In the genomic region with DNA sequence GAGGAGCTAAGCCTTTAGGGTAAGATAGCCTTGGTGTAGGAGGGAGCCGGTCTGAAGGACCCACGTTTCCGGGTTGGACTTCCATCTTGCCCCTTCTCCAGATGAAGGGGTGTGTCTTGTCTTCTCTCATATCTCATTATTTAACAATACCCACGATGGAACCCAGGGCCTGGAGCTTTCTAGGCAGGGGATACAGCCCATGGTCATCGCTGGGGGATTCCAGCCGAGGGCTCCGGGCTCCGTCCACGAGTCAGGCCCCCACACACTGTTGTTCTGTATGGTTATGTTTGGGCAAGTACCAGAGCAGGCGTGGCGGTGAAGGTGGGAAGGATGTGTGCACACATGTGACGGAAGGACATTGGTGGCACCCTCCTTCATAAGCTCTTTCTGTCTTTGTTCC, we compare ENCODE assay signal across 11 mouse cellular contexts. TPM values are rescaled to one million over a fixed set of nuclear protein-coding genes. Genes with fewer than 3 reads are reported as not detected.
DNase-seq lines count a peak whose midpoint lies in the region; ATAC-seq lines count a peak whose summit lies in the region.
"Had no signal": no experiment of that assay in that cellular context is flagged by ENCODE, and none has a peak within 500 bp of the region (broad histone marks: within the 10 kb centered on the region; RNA-seq: fewer than 3 reads in every experiment).

No protein-coding gene starts in this region.

- no peak overlapping the region for H3K4me2 ChIP-seq in heart, embryonic 13.5 days
- H3K4me2 ChIP-seq in embryonic facial prominence, embryonic 12.5 days (replicated peaks): no peak overlapping the region
- no peak overlapping the region for H3K4me2 ChIP-seq in intestine, embryonic 16.5 days (ENCODE audit: low read depth, low read length)

- peak overlapping the region; percentile 59; the same call in 1 of the 2 replicates for H3K9ac ChIP-seq in heart, embryonic 13.5 days
- H3K9ac ChIP-seq in embryonic facial prominence, embryonic 12.5 days: peak overlapping the region; percentile 22; the same call in 1 of the 2 replicates
- no peak overlapping the region for H3K9ac ChIP-seq in intestine, embryonic 16.5 days (ENCODE audit: low read depth, low read length)
- H3K9ac ChIP-seq: hindbrain, embryonic 14.5 days; liver, embryonic 15.5 days had no signal

- H3K27ac ChIP-seq in heart, embryonic 13.5 days (replicated peaks): 0 out of 2 replicates have a peak overlapping the region, but pooled peaks have one; percentile 24
- 0 out of 2 replicates have a peak overlapping the region, but pooled peaks have one; percentile 4 for H3K27ac ChIP-seq in embryonic facial prominence, embryonic 12.5 days
- 0 out of 2 replicates have a peak overlapping the region, but pooled peaks have one; percentile 33 for H3K27ac ChIP-seq in intestine, embryonic 16.5 days (ENCODE audit: low read length)
- H3K27ac ChIP-seq: hindbrain, embryonic 14.5 days; liver, embryonic 15.5 days had no signal

- H3K4me3 ChIP-seq in heart, embryonic 13.5 days: 0 out of 2 replicates have a peak overlapping the region, but pooled peaks have one; percentile 4
- no peak overlapping the region for H3K4me3 ChIP-seq in embryonic facial prominence, embryonic 12.5 days
- no peak overlapping the region for H3K4me3 ChIP-seq in intestine, embryonic 16.5 days (ENCODE audit: low read length)
- H3K4me3 ChIP-seq: liver, embryonic 15.5 days had no signal

- peaks cover 75% of the 10 kb centered on the region for H3K4me1 ChIP-seq in heart, embryonic 13.5 days
- H3K4me1 ChIP-seq in embryonic facial prominence, embryonic 12.5 days: peaks cover 20% of the 10 kb centered on the region
- peaks cover 63% of the 10 kb centered on the region for H3K4me1 ChIP-seq in intestine, embryonic 16.5 days (ENCODE audit: control insufficient read depth, insufficient read depth, low read length)

- peaks cover 9% of the 10 kb centered on the region; the same call in 1 of the 2 replicates for H3K27me3 ChIP-seq in heart, embryonic 13.5 days (replicated peaks)
- no peaks in the 10 kb centered on the region for H3K27me3 ChIP-seq in embryonic facial prominence, embryonic 12.5 days
- H3K27me3 ChIP-seq in intestine, embryonic 16.5 days (replicated peaks; ENCODE audit: control insufficient read depth, insufficient read depth, low read length): no peaks in the 10 kb centered on the region
- H3K27me3 ChIP-seq: Patski had no signal

- DNase-seq in heart, adult 9 months (ENCODE audit: low spot score in 2 of 2): no peak
- DNase-seq in lung, postnatal 10 days: peak; percentile 7
- DNase-seq in lung, postnatal 36 days: no peak
- no peak for DNase-seq in adipocyte (ENCODE audit: low spot score)
- DNase-seq: right cerebral cortex, adult 18-20 months had no signal

- ATAC-seq in heart, embryonic 13.5 days (ENCODE audit: extremely low read depth, insufficient number of reproducible peaks, low FRiP score, low TSS enrichment): no peak
- ATAC-seq in embryonic facial prominence, embryonic 12.5 days (ENCODE audit: insufficient number of reproducible peaks, insufficient read depth, low FRiP score, low TSS enrichment): no peak
- no peak for ATAC-seq in intestine, embryonic 16.5 days
- ATAC-seq: Patski had no signal

- WGBS in heart, embryonic 13.5 days: 89% methylated on average over 12 of the region's 12 CpGs
- WGBS in embryonic facial prominence, embryonic 12.5 days: 90% methylated on average over 12 of the region's 12 CpGs
- 91% methylated on average over 12 of the region's 12 CpGs for WGBS in intestine, embryonic 16.5 days

- H3K9me3 ChIP-seq in heart, embryonic 13.5 days: no peaks in the 10 kb centered on the region
- H3K9me3 ChIP-seq in embryonic facial prominence, embryonic 12.5 days: no peaks in the 10 kb centered on the region
- no peaks in the 10 kb centered on the region for H3K9me3 ChIP-seq in intestine, embryonic 16.5 days (ENCODE audit: control insufficient read depth, low read length)
- H3K9me3 ChIP-seq: liver, embryonic 15.5 days had no signal

- H3K36me3 ChIP-seq in heart, embryonic 13.5 days: peaks cover 38% of the 10 kb centered on the region
- H3K36me3 ChIP-seq in embryonic facial prominence, embryonic 12.5 days: peaks cover 32% of the 10 kb centered on the region
- H3K36me3 ChIP-seq in intestine, embryonic 16.5 days (ENCODE audit: control insufficient read depth, insufficient read depth, low read length): peaks cover 15% of the 10 kb centered on the region; the same call in 1 of the 2 replicates

RNA-seq across cellular contexts. Expression of gene Cbarp, which starts 3.5 kb away (rescaled TPM):
- 1.6 and 2.5 TPM in 2 replicates for polyA plus RNA-seq in heart, embryonic 13.5 days (2015; fragmentation: Nextera tagmentation; extraction: Ambion mirVana)
- 8.4 and 8.5 TPM in 2 replicates for polyA plus RNA-seq in embryonic facial prominence, embryonic 12.5 days (2016; fragmentation: Nextera tagmentation; extraction: Ambion mirVana)
- 5.1 TPM in 2 replicates for polyA plus RNA-seq in intestine, embryonic 16.5 days (2015; fragmentation: Nextera tagmentation; extraction: Ambion mirVana)

RNA-seq across cellular contexts. Expression of gene Midn, which starts 3.9 kb away (rescaled TPM):
- 15.6 and 15.7 TPM in 2 replicates for polyA plus RNA-seq in heart, embryonic 13.5 days (2015; fragmentation: Nextera tagmentation; extraction: Ambion mirVana)
- polyA plus RNA-seq in embryonic facial prominence, embryonic 12.5 days (2016; fragmentation: Nextera tagmentation; extraction: Ambion mirVana): 33.4 and 35.1 TPM in 2 replicates
- polyA plus RNA-seq in intestine, embryonic 16.5 days (2015; fragmentation: Nextera tagmentation; extraction: Ambion mirVana): 8.8 and 10.3 TPM in 2 replicates

RNA-seq across cellular contexts. Expression of gene Atp5d, which starts 5.7 kb away (rescaled TPM):
- 808 and 893 TPM in 2 replicates for polyA plus RNA-seq in heart, embryonic 13.5 days (2015; fragmentation: Nextera tagmentation; extraction: Ambion mirVana)
- 457 and 481 TPM in 2 replicates for polyA plus RNA-seq in embryonic facial prominence, embryonic 12.5 days (2016; fragmentation: Nextera tagmentation; extraction: Ambion mirVana)
- polyA plus RNA-seq in intestine, embryonic 16.5 days (2015; fragmentation: Nextera tagmentation; extraction: Ambion mirVana): 846 and 854 TPM in 2 replicates

RNA-seq across cellular contexts. Expression of gene Cirbp, which starts 21.6 kb away (rescaled TPM):
- polyA plus RNA-seq in heart, embryonic 13.5 days (2015; fragmentation: Nextera tagmentation; extraction: Ambion mirVana): 87.9 and 96.4 TPM in 2 replicates
- 151 and 159 TPM in 2 replicates for polyA plus RNA-seq in embryonic facial prominence, embryonic 12.5 days (2016; fragmentation: Nextera tagmentation; extraction: Ambion mirVana)
- 53.2 and 62.6 TPM in 2 replicates for polyA plus RNA-seq in intestine, embryonic 16.5 days (2015; fragmentation: Nextera tagmentation; extraction: Ambion mirVana)

RNA-seq across cellular contexts. Expression of gene Stk11, which starts 28.6 kb away (rescaled TPM):
- polyA plus RNA-seq in heart, embryonic 13.5 days (2015; fragmentation: Nextera tagmentation; extraction: Ambion mirVana): 12.0 and 13.0 TPM in 2 replicates
- polyA plus RNA-seq in embryonic facial prominence, embryonic 12.5 days (2016; fragmentation: Nextera tagmentation; extraction: Ambion mirVana): 17.2 and 18.5 TPM in 2 replicates
- 13.8 and 15.7 TPM in 2 replicates for polyA plus RNA-seq in intestine, embryonic 16.5 days (2015; fragmentation: Nextera tagmentation; extraction: Ambion mirVana)
